Mouse (Mus musculus) hindbrain, embryonic 13.5 days (tissue): Measurements from ENCODE around the gene Hist1h4j. TPM values are rescaled to one million over a fixed set of nuclear protein-coding genes. Genes with fewer than 3 reads are reported as not detected.
"Not testable (repeated sequence)": the region's sequence is repeated elsewhere in the genome, so short reads cannot be mapped to it uniquely, and the experiment has no call there.

ENCODE experiments used
- ATAC-seq: fragments of 200-750 bp; cut with Nextera tagmentation; 2 replicates; pipeline ENCODE4 v1.8.0; 2017; ENCODE audit warnings: moderate TSS enrichment; ENCODE audit not compliant: low FRiP score
- H3K27ac ChIP-seq: fragments of 300-500 bp; sonication (generic); 2 replicates; pipeline ENCODE4 v1.5.1; 2015; ENCODE audit warnings: inconsistent platforms, mild to moderate bottlenecking, moderate library complexity
- H3K27me3 ChIP-seq: fragments of 300-500 bp; sonication (generic); 2 replicates; pipeline ENCODE4 v1.6.1; 2015; ENCODE audit warnings: mild to moderate bottlenecking, inconsistent platforms
- H3K36me3 ChIP-seq: fragments of 300-500 bp; sonication (generic); 2 replicates; pipeline ENCODE4 v1.6.1; 2015; ENCODE audit warnings: mild to moderate bottlenecking, inconsistent platforms
- H3K4me1 ChIP-seq: fragments of 300-500 bp; sonication (generic); replicated peaks from 2 replicates; pipeline ENCODE4 v1.6.1; 2015; ENCODE audit warnings: inconsistent platforms
- H3K4me2 ChIP-seq: fragments of 300-500 bp; sonication (generic); 2 replicates; pipeline ENCODE4 v1.6.1; 2015; ENCODE audit warnings: inconsistent platforms, mild to moderate bottlenecking, moderate library complexity
- H3K4me3 ChIP-seq: fragments of 300-500 bp; sonication (generic); 2 replicates; pipeline ENCODE4 v1.5.1; 2015; ENCODE audit warnings: mild to moderate bottlenecking, inconsistent platforms
- H3K9ac ChIP-seq: fragments of 300-500 bp; sonication (generic); 2 replicates; pipeline ENCODE4 v1.6.1; 2015; ENCODE audit warnings: mild to moderate bottlenecking, inconsistent platforms
- H3K9me3 ChIP-seq: fragments of 300-500 bp; sonication (generic); 2 replicates; pipeline ENCODE4 v1.6.1; 2016; ENCODE audit warnings: inconsistent platforms
- WGBS: fragments of 180-500 bp; shearing (Covaris S2); methylation state at CpG from one replicate; pipeline ENCODE4 v1.1.7; 2015; 5-methylcytosine and 5-hydroxymethylcytosine counted together
- polyA plus RNA-seq: library from polyadenylated mRNA; unstranded; fragments of >200 nt; fragmentation: Nextera tagmentation; extraction: Ambion mirVana; gene quantifications from 2 replicates; pipeline ENCODE4 v1.2.1, GENCODE M21; 2015

The Hist1h4j gene
- 0.39 and 0.84 TPM in 2 replicates for polyA plus RNA-seq

- peak within 1 kb of the TSS; percentile 97 for H3K27ac ChIP-seq
- H3K4me2 ChIP-seq = peak within 1 kb of the TSS; percentile 72
- H3K36me3 ChIP-seq, H3K27me3 ChIP-seq, H3K9me3 ChIP-seq: not testable (repeated sequence)
- WGBS = under 1% methylated on average over 51 of the region's 56 CpGs
- H3K4me3 ChIP-seq = peak within 1 kb of the TSS; percentile 54
- peak; percentile 89 for ATAC-seq
- H3K9ac ChIP-seq = peak within 1 kb of the TSS; percentile 79
- H3K4me1 ChIP-seq = peaks cover 16% of the 10 kb centered on the region
Measured at GRCm38 (mm10) chr13:21734906-21735767, at the start of gene Hist1h4j. Hist1h4j (plus strand) TSS chr13:21735064.

- no peaks in the 10 kb centered on the region for H3K27me3 ChIP-seq
- H3K9me3 ChIP-seq = no peaks in the 10 kb centered on the region
- H3K27ac ChIP-seq = no peak within 1 kb of the TSS
- H3K9ac ChIP-seq = no peak within 1 kb of the TSS
- H3K4me3 ChIP-seq = no peak within 1 kb of the TSS
- H3K4me2 ChIP-seq = no peak within 1 kb of the TSS
- ATAC-seq = no peak
- no peaks in the 10 kb centered on the region for H3K4me1 ChIP-seq
- H3K36me3 ChIP-seq = no peaks in the 10 kb centered on the region
Measured at GRCm38 (mm10) chr13:21697811-21698210, 37.1 kb upstream of the Hist1h4j start, which contains the start of gene Olfr1359. Olfr1359 (plus strand) TSS chr13:21698111.

GRCm38 (mm10) chr13:21706669-21707068 lies 28.2 kb upstream of the Hist1h4j start:
- no peak for ATAC-seq
- Histone ChIP-seq H3K4me2 (no peak overlapping the region), H3K9me3 (no peaks in the 10 kb centered on the region), H3K4me1 (peaks cover 7% of the 10 kb centered on the region; the same call in 1 of the 2 replicates), H3K27ac (no peak overlapping the region), H3K27me3 (no peaks in the 10 kb centered on the region), H3K36me3 (no peaks in the 10 kb centered on the region), H3K4me3 (no peak overlapping the region), H3K9ac (no peak overlapping the region)
- 77% methylated on average over 4 of the region's 4 CpGs for WGBS

- peak; percentile 85 for ATAC-seq
- Histone ChIP-seq H3K4me3 (peak overlapping the region; percentile 62), H3K4me1 (peaks cover 12% of the 10 kb centered on the region), H3K27ac (peak overlapping the region; percentile 74), H3K36me3 (no peaks in the 10 kb centered on the region), H3K4me2 (peak overlapping the region; percentile 47), H3K9ac (peak overlapping the region; percentile 70), H3K9me3 (no peaks in the 10 kb centered on the region), H3K27me3 (no peaks in the 10 kb centered on the region)
- 0% methylated on average over 32 of the region's 32 CpGs for WGBS
Measured at GRCm38 (mm10) chr13:21710031-21710711, 24.7 kb upstream of the Hist1h4j start.

GRCm38 (mm10) chr13:21710821-21711525 lies 23.9 kb upstream of the Hist1h4j start:
- no peaks in the 10 kb centered on the region for H3K9me3 ChIP-seq
- no peaks in the 10 kb centered on the region for H3K27me3 ChIP-seq
- peaks cover 17% of the 10 kb centered on the region for H3K4me1 ChIP-seq
- H3K27ac ChIP-seq = no peak overlapping the region
- H3K9ac ChIP-seq = peak overlapping the region; percentile 68
- 3% methylated on average over 22 of the region's 22 CpGs for WGBS
- peak; percentile 86 for ATAC-seq
- peak overlapping the region; percentile 62 for H3K4me3 ChIP-seq
- H3K36me3 ChIP-seq = no peaks in the 10 kb centered on the region
- peak overlapping the region; percentile 63 for H3K4me2 ChIP-seq

GRCm38 (mm10) chr13:21711698-21712097 lies 23.2 kb upstream of the Hist1h4j start:
- ATAC-seq = no peak
- peak overlapping the region; percentile 62 for H3K4me3 ChIP-seq
- no peaks in the 10 kb centered on the region for H3K36me3 ChIP-seq
- H3K9me3 ChIP-seq = no peaks in the 10 kb centered on the region
- peak overlapping the region; percentile 68 for H3K9ac ChIP-seq
- peaks cover 18% of the 10 kb centered on the region for H3K4me1 ChIP-seq
- peak overlapping the region; percentile 63 for H3K4me2 ChIP-seq
- no peak overlapping the region for H3K27ac ChIP-seq
- WGBS = 26% methylated on average over 4 of the region's 4 CpGs
- H3K27me3 ChIP-seq = no peaks in the 10 kb centered on the region

GRCm38 (mm10) chr13:21714725-21715124 lies 20.1 kb upstream of the Hist1h4j start:
- WGBS = under 1% methylated on average over 7 of the region's 7 CpGs
- Histone ChIP-seq H3K9me3 (no peaks in the 10 kb centered on the region), H3K36me3 (no peaks in the 10 kb centered on the region), H3K27me3 (no peaks in the 10 kb centered on the region), H3K4me1 (peaks cover 35% of the 10 kb centered on the region), H3K9ac (peak overlapping the region; percentile 60; the same call in 1 of the 2 replicates), H3K4me2 (peak overlapping the region; percentile 71), H3K27ac (peak overlapping the region; percentile 96; the same call in 1 of the 2 replicates), H3K4me3 (peak overlapping the region; percentile 45)
- ATAC-seq = no peak

GRCm38 (mm10) chr13:21715131-21715863 lies 19.6 kb upstream of the Hist1h4j start:
- Histone ChIP-seq H3K4me2 (peak overlapping the region; percentile 71), H3K4me1 (peaks cover 35% of the 10 kb centered on the region), H3K4me3 (peak overlapping the region; percentile 45), H3K27ac (peak overlapping the region; percentile 96), H3K9ac (peak overlapping the region; percentile 60), H3K9me3 (no peaks in the 10 kb centered on the region), H3K27me3 (no peaks in the 10 kb centered on the region), H3K36me3 (no peaks in the 10 kb centered on the region)
- no peak for ATAC-seq
- under 1% methylated on average over 22 of the region's 22 CpGs for WGBS

- H3K27me3 ChIP-seq, H3K9me3 ChIP-seq, H3K36me3 ChIP-seq: not testable (repeated sequence)
- WGBS = under 1% methylated on average over 37 of the region's 50 CpGs
- Histone ChIP-seq H3K4me1 (peaks cover 37% of the 10 kb centered on the region), H3K27ac (peak within 1 kb of the TSS; percentile 96), H3K4me2 (peak within 1 kb of the TSS; percentile 71), H3K9ac (peak within 1 kb of the TSS; percentile 73), H3K4me3 (peak within 1 kb of the TSS; percentile 45)
- peak; percentile 95 for ATAC-seq
Measured at GRCm38 (mm10) chr13:21715864-21716539, 18.9 kb upstream of the Hist1h4j start, which contains the start of the genes Hist1h2bl and Hist1h2ai. Hist1h2bl (minus strand) TSS chr13:21716143. Hist1h2ai (plus strand) TSS chr13:21716422.

- peak; percentile 10; the same call in 1 of the 2 replicates for ATAC-seq
- Histone ChIP-seq H3K4me3 (peak overlapping the region; percentile 45), H3K9ac (peak overlapping the region; percentile 73), H3K27ac (peak overlapping the region; percentile 96), H3K4me2 (peak overlapping the region; percentile 71), H3K4me1 (peaks cover 33% of the 10 kb centered on the region)
- WGBS = under 1% methylated on average over 13 of the region's 38 CpGs
- H3K36me3 ChIP-seq, H3K27me3 ChIP-seq, H3K9me3 ChIP-seq: not testable (repeated sequence)
Measured at GRCm38 (mm10) chr13:21716540-21717391, 18.1 kb upstream of the Hist1h4j start.
